Mouse (Mus musculus) cerebellum, adult 2 months (tissue): ENCODE data around the gene AC131692.1.

Source experiments
- CTCF ChIP-seq: fragments of 200-500 bp; IDR thresholded peaks from 2 replicates; pipeline ENCODE4 v1.5.1; 2011; ENCODE audit warnings: low read depth, mild to moderate bottlenecking, control low read depth, low read length, moderate library complexity, borderline replicate concordance; ENCODE audit not compliant: insufficient read depth
- POLR2A ChIP-seq: fragments of 200-500 bp; IDR thresholded peaks from 2 replicates; pipeline ENCODE4 v1.6.1; 2011; ENCODE audit warnings: low read length, control low read depth, borderline replicate concordance; ENCODE audit not compliant: insufficient read depth

DNA sequence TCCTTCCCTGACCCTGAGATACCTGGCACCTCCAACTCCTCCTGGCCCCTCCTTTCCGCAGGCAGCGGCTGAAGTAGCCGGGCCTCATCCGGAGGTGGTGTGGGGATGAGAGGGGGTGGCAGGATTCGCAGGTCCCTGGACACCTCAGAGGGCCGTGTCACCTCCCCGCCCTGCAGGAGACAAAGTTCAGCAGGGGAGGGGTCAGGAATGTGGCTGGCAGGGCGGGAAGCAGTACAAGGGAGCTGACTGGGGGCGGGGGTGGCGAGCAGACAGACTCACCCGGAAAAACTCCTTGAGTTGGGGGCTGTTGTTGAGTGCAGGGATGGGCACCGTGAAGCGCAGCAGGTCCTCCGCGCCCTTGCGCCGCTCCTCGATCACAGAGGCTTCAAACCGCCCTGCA is 27.5 kb downstream of the AC131692.1 start:
- TF ChIP-seq POLR2A (no peak), CTCF (no peak)
